Mouse (Mus musculus) hindbrain, embryonic 15.5 days (tissue): ENCODE data around the gene Gen1. TPM values are rescaled to one million over a fixed set of nuclear protein-coding genes. Genes with fewer than 3 reads are reported as not detected.
A peak's percentile ranks its signal among the peaks of the same experiment; 100 is the strongest.

Experiments
- ATAC-seq: fragments of 200-750 bp; cut with Nextera tagmentation; 2 replicates; pipeline ENCODE4 v1.8.0; 2017; ENCODE audit warnings: low read depth, moderate number of reproducible peaks, moderate TSS enrichment; ENCODE audit not compliant: low FRiP score
- H3K27ac ChIP-seq: fragments of 300-500 bp; sonication (generic); replicated peaks from 2 replicates; pipeline ENCODE4 v1.5.1; 2015; ENCODE audit warnings: mild to moderate bottlenecking, inconsistent platforms
- H3K27me3 ChIP-seq: fragments of 300-500 bp; sonication (generic); 2 replicates; pipeline ENCODE4 v1.6.1; 2015; ENCODE audit warnings: control low read depth, inconsistent platforms
- H3K36me3 ChIP-seq: fragments of 300-500 bp; sonication (generic); 2 replicates; pipeline ENCODE4 v1.6.1; 2015; ENCODE audit warnings: control low read depth, inconsistent platforms
- H3K4me1 ChIP-seq: fragments of 300-500 bp; sonication (generic); replicated peaks from 2 replicates; pipeline ENCODE4 v1.6.1; 2015; ENCODE audit warnings: control low read depth, inconsistent platforms
- H3K4me2 ChIP-seq: fragments of 300-500 bp; sonication (generic); 2 replicates; pipeline ENCODE4 v1.6.1; 2015; ENCODE audit warnings: moderate library complexity, mild to moderate bottlenecking, inconsistent platforms
- H3K4me3 ChIP-seq: fragments of 300-500 bp; sonication (generic); 2 replicates; pipeline ENCODE4 v1.5.1; 2015; ENCODE audit warnings: mild to moderate bottlenecking, inconsistent platforms
- H3K9ac ChIP-seq: fragments of 300-500 bp; sonication (generic); 2 replicates; pipeline ENCODE4 v1.6.1; 2015; ENCODE audit warnings: inconsistent platforms
- H3K9me3 ChIP-seq: fragments of 300-500 bp; sonication (generic); 2 replicates; pipeline ENCODE4 v1.6.1; 2016; ENCODE audit warnings: control low read depth, inconsistent platforms
- WGBS: fragments of 180-500 bp; shearing (Covaris S2); methylation state at CpG from one replicate; pipeline ENCODE4 v1.1.7; 2015; 5-methylcytosine and 5-hydroxymethylcytosine counted together
- polyA plus RNA-seq: library from polyadenylated mRNA; unstranded; fragments of >200 nt; fragmentation: Nextera tagmentation; extraction: Ambion mirVana; gene quantifications from 2 replicates; pipeline ENCODE4 v1.2.1, GENCODE M21; 2015

Gen1 gene
- polyA plus RNA-seq = 1.8 and 3.7 TPM in 2 replicates

GRCm38 (mm10) chr12:11265382-11266281 lies at the start of gene Gen1, which contains the start of gene Smc6:
Gen1 (minus strand) TSS chr12:11265801.
Smc6 (plus strand) TSS chr12:11265886.
- under 1% methylated on average over 74 of the region's 83 CpGs for whole genome bisulfite sequencing
- peak; percentile 99 for ATAC-seq

GRCm38 (mm10) chr12:11313840-11314239 lies 48.2 kb upstream of the Gen1 start:
- Histone ChIP-seq H3K9me3 (no peaks in the 10 kb centered on the region), H3K27ac (no peak overlapping the region), H3K4me2 (no peak overlapping the region), H3K36me3 (peaks cover 40% of the 10 kb centered on the region), H3K4me3 (no peak overlapping the region), H3K9ac (no peak overlapping the region), H3K27me3 (no peaks in the 10 kb centered on the region), H3K4me1 (no peaks in the 10 kb centered on the region)
- no peak for ATAC-seq
- 68% methylated on average over 1 of the region's 1 CpGs for WGBS

More at GRCm38 (mm10) chr12:11265382-11266281, at the start of gene Gen1, which contains the start of gene Smc6:
- Histone ChIP-seq H3K27ac (peak within 1 kb of the TSS; percentile 89), H3K27me3 (no peaks in the 10 kb centered on the region), H3K9ac (peak within 1 kb of the TSS; percentile 94), H3K36me3 (no peaks in the 10 kb centered on the region), H3K4me3 (peak within 1 kb of the TSS; percentile 97), H3K4me1 (peaks cover 38% of the 10 kb centered on the region), H3K9me3 (no peaks in the 10 kb centered on the region), H3K4me2 (peak within 1 kb of the TSS; percentile 95)

DNA sequence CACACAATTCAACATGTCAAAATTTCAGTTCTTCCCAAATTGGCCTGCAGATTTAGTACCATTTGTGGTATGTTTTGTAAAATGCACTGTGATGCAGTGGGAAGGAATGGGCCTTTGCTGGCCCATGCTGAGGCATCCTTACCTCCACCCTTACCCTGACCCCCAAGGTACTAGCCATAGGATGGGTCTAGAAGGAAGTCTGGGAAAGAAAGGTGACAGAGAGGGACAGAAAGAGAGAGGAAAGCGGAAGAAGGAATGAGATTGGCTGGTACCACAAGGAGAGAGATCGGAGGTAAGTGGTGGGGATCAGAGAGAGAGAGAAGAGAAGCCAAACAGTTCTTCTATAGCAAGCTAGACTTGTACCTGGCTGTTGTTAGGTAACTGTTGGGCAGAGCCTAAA lies 45.5 kb upstream of the Gen1 start:
- H3K36me3 ChIP-seq = peaks cover 47% of the 10 kb centered on the region
- no peak overlapping the region for H3K4me3 ChIP-seq
- H3K9ac ChIP-seq = no peak overlapping the region
- ATAC-seq = no peak
- H3K9me3 ChIP-seq = no peaks in the 10 kb centered on the region
- H3K4me1 ChIP-seq = no peaks in the 10 kb centered on the region
- WGBS = 97% methylated on average over 2 of the region's 2 CpGs
- H3K4me2 ChIP-seq = no peak overlapping the region
- H3K27me3 ChIP-seq = no peaks in the 10 kb centered on the region
- H3K27ac ChIP-seq = no peak overlapping the region

DNA sequence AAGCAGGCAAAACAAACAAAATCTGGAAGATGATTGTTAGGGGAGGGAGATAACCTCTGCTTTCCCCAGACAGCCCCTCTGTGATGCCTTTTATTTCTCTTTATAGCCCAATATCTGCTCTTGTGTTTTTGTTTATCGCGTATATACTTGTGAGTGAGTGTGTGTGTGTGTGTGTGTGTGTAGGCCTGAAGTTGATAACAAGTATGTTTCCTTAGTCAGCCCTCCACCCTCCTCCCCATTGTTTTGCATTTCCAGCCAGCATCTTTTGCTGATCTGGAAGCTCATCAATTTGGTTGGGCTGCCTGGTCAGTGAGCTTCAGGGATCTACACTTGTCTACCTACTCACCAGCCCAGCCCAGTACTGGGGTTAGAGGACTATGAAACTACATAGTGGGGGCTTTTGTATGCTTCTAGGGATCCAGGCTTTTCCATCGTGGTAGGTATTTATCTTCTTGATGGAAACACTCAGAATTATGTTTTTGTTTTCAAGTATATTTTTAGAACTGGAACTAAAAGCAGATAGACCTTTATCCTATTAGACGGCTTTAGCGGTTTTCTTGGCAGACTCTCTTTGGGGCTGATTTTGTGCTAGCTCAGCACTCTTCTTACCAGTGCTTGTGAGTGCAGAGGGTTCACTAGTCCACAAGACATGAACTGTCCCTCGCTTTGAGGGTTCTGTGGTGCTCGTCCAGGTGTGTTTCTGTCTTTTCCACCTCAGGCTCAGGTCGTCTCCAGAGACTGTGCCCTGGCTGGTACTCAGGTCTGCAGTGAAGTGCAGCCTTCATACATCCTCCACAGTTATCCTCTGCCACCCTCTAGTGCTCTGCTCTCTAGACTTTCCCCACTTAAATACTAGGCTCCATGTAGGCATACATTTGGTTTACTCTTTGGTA lies 41.4 kb upstream of the Gen1 start:
- Histone ChIP-seq H3K4me2 (no peak overlapping the region), H3K9ac (no peak overlapping the region), H3K27me3 (no peaks in the 10 kb centered on the region), H3K4me3 (no peak overlapping the region), H3K36me3 (peaks cover 54% of the 10 kb centered on the region), H3K4me1 (no peaks in the 10 kb centered on the region), H3K27ac (no peak overlapping the region), H3K9me3 (no peaks in the 10 kb centered on the region)
- WGBS = 92% methylated on average over 8 of the region's 8 CpGs
- no peak for ATAC-seq

GRCm38 (mm10) chr12:11300858-11301257 lies 35.3 kb upstream of the Gen1 start:
- Histone ChIP-seq H3K27me3 (no peaks in the 10 kb centered on the region), H3K9ac (no peak overlapping the region), H3K4me1 (no peaks in the 10 kb centered on the region), H3K4me3 (no peak overlapping the region), H3K27ac (no peak overlapping the region), H3K36me3 (peaks cover 62% of the 10 kb centered on the region), H3K9me3 (no peaks in the 10 kb centered on the region), H3K4me2 (no peak overlapping the region)
- 100% methylated on average over 1 of the region's 1 CpGs for WGBS
- ATAC-seq = no peak

DNA sequence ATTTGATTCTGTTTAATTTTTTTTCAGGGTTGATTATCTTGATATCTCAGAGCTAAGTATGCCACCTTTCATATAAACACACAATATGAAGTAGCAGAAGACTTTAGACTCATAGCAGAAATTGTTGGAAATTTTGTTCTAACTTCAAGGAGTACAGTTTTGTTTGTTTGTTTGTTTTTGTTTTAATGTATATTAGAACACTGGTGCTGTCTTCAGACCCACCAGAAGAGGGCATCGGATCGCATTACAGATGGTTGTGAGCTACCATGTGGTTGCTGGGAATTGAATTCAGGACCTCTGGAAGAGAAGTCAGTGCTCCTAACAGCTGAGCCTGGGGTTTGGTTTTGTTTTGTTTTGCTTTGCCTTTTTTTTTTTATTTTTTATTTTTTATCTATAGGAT lies 20.8 kb upstream of the Gen1 start:
- 97% methylated on average over 2 of the region's 2 CpGs for WGBS
- H3K9me3 ChIP-seq = no peaks in the 10 kb centered on the region
- peaks cover 53% of the 10 kb centered on the region for H3K36me3 ChIP-seq

GRCm38 (mm10) chr12:11281584-11281983 lies 16.0 kb upstream of the Gen1 start:
- no peak for ATAC-seq
- peaks cover 48% of the 10 kb centered on the region for H3K36me3 ChIP-seq
- no peak overlapping the region for H3K4me2 ChIP-seq
- H3K4me3 ChIP-seq = no peak overlapping the region
- WGBS = 97% methylated on average over 2 of the region's 2 CpGs
- no peaks in the 10 kb centered on the region for H3K4me1 ChIP-seq
- no peak overlapping the region for H3K9ac ChIP-seq
- H3K27me3 ChIP-seq = no peaks in the 10 kb centered on the region
- no peak overlapping the region for H3K27ac ChIP-seq
- H3K9me3 ChIP-seq = no peaks in the 10 kb centered on the region

More for the DNA sequence above, 20.8 kb upstream of the Gen1 start:
- Histone ChIP-seq H3K27me3 (no peaks in the 10 kb centered on the region), H3K4me2 (no peak overlapping the region), H3K9ac (no peak overlapping the region), H3K4me3 (no peak overlapping the region), H3K4me1 (no peaks in the 10 kb centered on the region), H3K27ac (no peak overlapping the region)
- ATAC-seq = no peak

GRCm38 (mm10) chr12:11279886-11280285 lies 14.3 kb upstream of the Gen1 start:
- H3K4me3 ChIP-seq = no peak overlapping the region
- WGBS = 97% methylated on average over 3 of the region's 3 CpGs
- no peaks in the 10 kb centered on the region for H3K27me3 ChIP-seq
- ATAC-seq = no peak
- no peak overlapping the region for H3K27ac ChIP-seq
- peaks cover 37% of the 10 kb centered on the region for H3K36me3 ChIP-seq
- H3K9me3 ChIP-seq = no peaks in the 10 kb centered on the region
- H3K9ac ChIP-seq = no peak overlapping the region
- H3K4me1 ChIP-seq = no peaks in the 10 kb centered on the region
- no peak overlapping the region for H3K4me2 ChIP-seq

GRCm38 (mm10) chr12:11277207-11277606 lies 11.6 kb upstream of the Gen1 start:
- peaks cover 40% of the 10 kb centered on the region for H3K36me3 ChIP-seq

DNA sequence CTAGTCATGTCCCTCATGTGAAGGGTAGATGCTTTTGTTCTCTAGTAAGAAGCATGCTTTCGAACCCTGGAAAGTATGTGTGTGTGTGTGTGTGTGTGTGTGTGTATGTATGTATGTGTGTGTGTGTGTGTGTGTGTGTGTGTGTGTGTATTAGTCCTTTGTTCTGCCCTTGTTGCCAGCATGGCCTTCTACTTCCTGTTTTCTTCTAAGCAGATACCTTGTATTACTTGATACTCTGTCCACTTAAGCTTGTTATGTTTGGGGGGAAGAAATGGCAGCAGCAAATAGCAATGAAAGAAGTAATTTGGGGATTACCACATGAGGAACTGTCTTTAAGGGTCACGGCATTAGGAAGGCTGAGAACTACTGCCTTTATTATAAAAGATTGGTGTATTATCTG lies 11.0 kb upstream of the Gen1 start:
- H3K36me3 ChIP-seq = peaks cover 40% of the 10 kb centered on the region
- no peaks in the 10 kb centered on the region for H3K27me3 ChIP-seq
- no peak overlapping the region for H3K4me2 ChIP-seq
- H3K9ac ChIP-seq = no peak overlapping the region
- 88% methylated on average over 2 of the region's 2 CpGs for WGBS
- ATAC-seq = no peak
- H3K27ac ChIP-seq = no peak overlapping the region
- no peaks in the 10 kb centered on the region for H3K4me1 ChIP-seq
- H3K4me3 ChIP-seq = no peak overlapping the region
- H3K9me3 ChIP-seq = no peaks in the 10 kb centered on the region

More at GRCm38 (mm10) chr12:11277207-11277606, 11.6 kb upstream of the Gen1 start:
- no peak overlapping the region for H3K4me3 ChIP-seq
- 95% methylated on average over 6 of the region's 6 CpGs for WGBS
- no peak for ATAC-seq
- H3K4me2 ChIP-seq = no peak overlapping the region
- H3K27me3 ChIP-seq = no peaks in the 10 kb centered on the region
- H3K9me3 ChIP-seq = no peaks in the 10 kb centered on the region
- no peak overlapping the region for H3K27ac ChIP-seq
- no peak overlapping the region for H3K9ac ChIP-seq
- no peaks in the 10 kb centered on the region for H3K4me1 ChIP-seq

GRCm38 (mm10) chr12:11273185-11273584 lies 7.6 kb upstream of the Gen1 start:
- no peak overlapping the region for H3K4me3 ChIP-seq
- H3K9me3 ChIP-seq = no peaks in the 10 kb centered on the region
- no peak overlapping the region for H3K4me2 ChIP-seq
- peaks cover 18% of the 10 kb centered on the region for H3K36me3 ChIP-seq
- H3K27ac ChIP-seq = no peak overlapping the region
- no peak overlapping the region for H3K9ac ChIP-seq
- 83% methylated on average over 1 of the region's 1 CpGs for WGBS
- H3K27me3 ChIP-seq = no peaks in the 10 kb centered on the region
- H3K4me1 ChIP-seq = peaks cover 12% of the 10 kb centered on the region
- ATAC-seq = no peak

DNA sequence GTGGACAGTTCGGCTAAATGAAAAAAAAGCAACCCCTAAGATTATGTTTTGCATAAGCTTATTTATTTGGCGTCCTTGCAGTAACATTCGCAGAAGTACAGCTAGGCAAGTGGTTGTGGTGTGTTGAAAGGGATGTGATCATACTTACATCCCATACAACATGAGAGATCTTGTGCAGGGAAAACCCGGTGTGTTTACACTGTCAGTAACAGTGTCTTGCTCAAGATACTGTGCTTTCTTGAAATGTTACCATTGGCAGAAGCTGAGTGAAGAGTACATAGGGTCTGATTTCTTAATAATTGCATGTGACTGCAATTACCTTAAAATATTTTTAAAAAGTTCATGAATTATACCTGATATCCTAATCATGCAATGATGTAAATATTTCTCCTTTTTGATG lies 7.0 kb upstream of the Gen1 start:
- no peak overlapping the region for H3K4me3 ChIP-seq
- H3K36me3 ChIP-seq = peaks cover 16% of the 10 kb centered on the region; the same call in 1 of the 2 replicates
- ATAC-seq = no peak
- peaks cover 18% of the 10 kb centered on the region for H3K4me1 ChIP-seq
- H3K27me3 ChIP-seq = no peaks in the 10 kb centered on the region
- no peak overlapping the region for H3K9ac ChIP-seq
- H3K27ac ChIP-seq = no peak overlapping the region
- no peak overlapping the region for H3K4me2 ChIP-seq
- H3K9me3 ChIP-seq = no peaks in the 10 kb centered on the region
- 95% methylated on average over 4 of the region's 4 CpGs for WGBS
